Mouse (Mus musculus) brown adipose tissue, adult 24 weeks (tissue): Measurements from ENCODE around the gene CN725425. TPM values are rescaled to one million over a fixed set of nuclear protein-coding genes. Genes with fewer than 3 reads are reported as not detected.

Source experiments
- H3K27ac ChIP-seq: fragments of 200-500 bp; replicated peaks from 2 replicates; pipeline ENCODE4 v1.5.1; 2012; ENCODE audit warnings: low read depth, mild to moderate bottlenecking, low read length
- H3K4me1 ChIP-seq: fragments of 200-500 bp; 2 replicates; pipeline ENCODE4 v1.6.1; 2012; ENCODE audit warnings: low read length, mixed read lengths; ENCODE audit not compliant: control insufficient read depth, insufficient read depth, insufficient read length
- H3K4me3 ChIP-seq: fragments of 200-500 bp; 2 replicates; pipeline ENCODE4 v1.5.1; 2012; ENCODE audit warnings: low read depth, mild to moderate bottlenecking, low read length, moderate library complexity; ENCODE audit not compliant: insufficient read depth
- polyA plus RNA-seq: library from polyadenylated mRNA; stranded (reverse); fragments of >200 nt; gene quantifications from 2 replicates; pipeline ENCODE4 v1.2.4, GENCODE M21; 2012; ENCODE audit not compliant: missing spikeins, insufficient read depth, insufficient read length

Gene CN725425
- polyA plus RNA-seq, 1 experiment = not detected

- Histone ChIP-seq H3K27ac (peak overlapping the region; percentile 87), H3K4me3 (peak overlapping the region; percentile 69), H3K4me1 (peaks cover 2% of the 10 kb centered on the region; the same call in 1 of the 2 replicates)
Observed at GRCm38 (mm10) chr15:91190519-91191207, 8.6 kb upstream of the CN725425 start.

- peak within 1 kb of the TSS; percentile 69 for H3K4me3 ChIP-seq
- H3K4me1 ChIP-seq = peaks cover 2% of the 10 kb centered on the region; the same call in 1 of the 2 replicates
- peak within 1 kb of the TSS; percentile 87 for H3K27ac ChIP-seq
Observed at GRCm38 (mm10) chr15:91191412-91192222, 7.7 kb upstream of the CN725425 start, which contains the start of gene Abcd2. Abcd2 (minus strand) TSS chr15:91191799.

GRCm38 (mm10) chr15:91192223-91192598, 7.1 kb upstream of the CN725425 start:
- peaks cover 2% of the 10 kb centered on the region; the same call in 1 of the 2 replicates for H3K4me1 ChIP-seq
- peak overlapping the region; percentile 87 for H3K27ac ChIP-seq
- H3K4me3 ChIP-seq = peak overlapping the region; percentile 69

- Histone ChIP-seq H3K4me1 (no peaks in the 10 kb centered on the region), H3K27ac (no peak overlapping the region), H3K4me3 (no peak overlapping the region)
Observed at GRCm38 (mm10) chr15:91200833-91201232, 1.5 kb downstream of the CN725425 start.

- Histone ChIP-seq H3K27ac (no peak overlapping the region), H3K4me3 (no peak overlapping the region), H3K4me1 (no peaks in the 10 kb centered on the region)
Observed at GRCm38 (mm10) chr15:91202486-91202885, 3.2 kb downstream of the CN725425 start.

- no peak overlapping the region for H3K4me3 ChIP-seq
- no peak overlapping the region for H3K27ac ChIP-seq
- no peaks in the 10 kb centered on the region for H3K4me1 ChIP-seq
Observed at GRCm38 (mm10) chr15:91203521-91203920, 4.2 kb downstream of the CN725425 start.

GRCm38 (mm10) chr15:91206518-91206917, 7.2 kb downstream of the CN725425 start:
- no peak overlapping the region for H3K4me3 ChIP-seq
- no peak overlapping the region for H3K27ac ChIP-seq
- H3K4me1 ChIP-seq = no peaks in the 10 kb centered on the region

GRCm38 (mm10) chr15:91237294-91237693, 38.0 kb downstream of the CN725425 start:
- Histone ChIP-seq H3K4me1 (no peaks in the 10 kb centered on the region), H3K27ac (no peak overlapping the region), H3K4me3 (no peak overlapping the region)

- Histone ChIP-seq H3K4me3 (no peak overlapping the region), H3K4me1 (no peaks in the 10 kb centered on the region), H3K27ac (no peak overlapping the region)
Observed at GRCm38 (mm10) chr15:91240683-91241335, 41.5 kb downstream of the CN725425 start.

- Histone ChIP-seq H3K4me1 (no peaks in the 10 kb centered on the region), H3K4me3 (no peak overlapping the region), H3K27ac (no peak overlapping the region)
Observed at GRCm38 (mm10) chr15:91250815-91251214, 51.5 kb downstream of the CN725425 start.

GRCm38 (mm10) chr15:91251544-91252408, 52.5 kb downstream of the CN725425 start:
- Histone ChIP-seq H3K4me1 (no peaks in the 10 kb centered on the region), H3K4me3 (no peak overlapping the region), H3K27ac (no peak overlapping the region)

- Histone ChIP-seq H3K4me3 (no peak overlapping the region), H3K4me1 (no peaks in the 10 kb centered on the region), H3K27ac (no peak overlapping the region)
Observed at GRCm38 (mm10) chr15:91252956-91253355, 53.7 kb downstream of the CN725425 start.

- Histone ChIP-seq H3K4me3 (no peak overlapping the region), H3K4me1 (no peaks in the 10 kb centered on the region), H3K27ac (no peak overlapping the region)
Observed at GRCm38 (mm10) chr15:91255308-91255707, 56.0 kb downstream of the CN725425 start.

- no peak overlapping the region for H3K4me3 ChIP-seq
- H3K27ac ChIP-seq = no peak overlapping the region
- no peaks in the 10 kb centered on the region for H3K4me1 ChIP-seq
Observed at GRCm38 (mm10) chr15:91257140-91257539, 57.8 kb downstream of the CN725425 start.
